Mouse (Mus musculus): ENCODE measurements around the gene Prss50. TPM values are rescaled to one million over a fixed set of nuclear protein-coding genes. Genes with fewer than 3 reads are reported as not detected.

Gene Prss50
- total RNA-seq, 2 experiments from 2014 or later = not detected

DNA sequence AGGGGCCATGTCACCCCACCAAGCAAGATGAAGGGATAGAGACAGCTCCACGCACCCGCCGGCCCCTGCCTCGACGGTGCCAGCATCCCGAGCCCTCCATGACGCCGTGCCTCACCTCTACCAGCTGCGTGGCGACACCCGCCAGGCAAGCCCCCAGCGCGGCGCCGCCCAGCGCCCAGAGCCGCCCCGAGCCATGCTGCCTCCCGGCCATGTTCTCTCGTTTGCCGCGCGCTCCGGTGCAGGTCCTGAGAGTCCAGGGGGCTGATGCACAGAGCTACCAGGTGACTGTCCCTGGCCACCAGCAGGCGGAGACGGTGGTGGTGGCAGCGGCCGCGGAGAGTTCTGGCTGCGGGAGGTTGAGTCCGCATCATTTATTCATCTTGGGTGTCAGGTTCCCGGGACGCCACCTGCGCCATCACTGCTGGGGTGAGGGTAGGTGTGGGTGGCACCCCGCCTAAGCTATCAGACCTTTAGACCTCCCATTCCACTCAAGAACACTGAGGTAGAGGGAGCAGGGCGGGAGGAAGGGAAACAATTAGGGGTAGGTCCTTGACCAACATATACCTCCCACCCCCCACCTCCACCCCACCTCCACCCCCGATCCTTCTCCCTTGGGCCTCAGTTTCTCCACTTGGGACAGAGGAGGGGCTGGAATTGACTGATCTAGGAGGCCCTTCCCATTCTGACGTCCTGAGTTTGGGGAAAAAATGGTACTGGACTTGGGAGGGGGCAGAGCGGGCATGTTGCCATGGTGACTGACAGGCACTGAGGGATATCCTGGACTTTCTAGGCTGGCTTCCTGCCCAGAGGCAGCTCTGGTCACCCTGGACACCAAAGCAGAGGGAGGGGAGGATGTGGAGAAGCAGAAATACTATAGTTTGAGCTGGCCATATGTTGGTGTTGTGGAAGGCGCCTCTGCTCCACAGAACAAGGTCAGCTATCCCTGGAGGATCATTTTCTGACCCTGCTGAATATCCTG lies 16.2 kb downstream of the Prss50 start:
- DNase-seq = peak; percentile 91
- intact Hi-C loops (cut with DNase I) = no loop called here

DNA sequence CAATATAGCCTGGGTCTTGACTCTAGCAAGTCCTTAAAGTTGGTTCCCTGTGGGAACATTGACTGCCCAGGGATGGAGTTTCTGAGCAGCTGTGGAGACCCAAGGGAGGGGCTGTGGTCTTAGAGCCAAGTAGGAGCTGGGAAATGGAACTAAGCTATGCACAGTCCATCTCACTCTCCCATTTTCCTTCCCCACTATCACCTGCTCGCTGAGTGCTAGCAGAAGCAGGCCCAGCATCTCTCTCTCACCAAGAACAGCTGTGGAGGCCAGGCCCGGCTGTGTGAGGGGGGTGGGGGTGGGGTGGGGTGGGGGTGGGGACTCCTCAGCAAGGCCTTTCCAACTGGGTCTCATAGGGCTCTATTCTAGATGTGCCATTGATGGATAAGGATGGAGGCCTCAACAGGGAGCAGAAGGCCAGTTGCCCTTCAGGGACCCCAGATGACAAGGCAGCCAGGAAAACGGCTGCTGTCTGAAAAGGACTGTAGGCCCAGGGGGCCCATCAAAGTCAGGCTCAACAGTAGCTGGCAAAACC lies 17.0 kb downstream of the Prss50 start:
- DNase-seq = no peak
- intact Hi-C loops (cut with DNase I) = no loop called here

DNA sequence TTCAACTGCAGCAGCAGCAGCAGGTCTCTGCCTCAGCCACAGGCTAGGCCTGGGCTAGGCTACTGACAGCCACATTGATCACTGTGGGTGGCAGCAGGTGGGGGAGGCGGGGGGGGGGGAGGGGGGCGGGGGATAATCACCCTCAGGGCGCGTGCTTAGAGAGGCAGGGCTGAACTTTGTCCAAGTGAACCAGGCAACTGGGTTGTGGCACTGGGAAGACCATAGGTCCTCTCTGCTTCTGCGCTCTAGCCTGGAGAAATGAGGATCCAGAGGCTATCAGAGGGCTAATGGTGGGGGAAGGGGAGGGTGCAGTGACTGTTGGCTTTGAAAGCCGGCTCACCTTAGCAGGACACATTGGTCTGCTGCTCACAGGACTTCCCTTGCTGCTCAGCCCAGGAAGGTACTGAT lies 17.5 kb downstream of the Prss50 start:
- intact Hi-C loops (cut with DNase I) = no loop called here
- no peak for DNase-seq

DNA sequence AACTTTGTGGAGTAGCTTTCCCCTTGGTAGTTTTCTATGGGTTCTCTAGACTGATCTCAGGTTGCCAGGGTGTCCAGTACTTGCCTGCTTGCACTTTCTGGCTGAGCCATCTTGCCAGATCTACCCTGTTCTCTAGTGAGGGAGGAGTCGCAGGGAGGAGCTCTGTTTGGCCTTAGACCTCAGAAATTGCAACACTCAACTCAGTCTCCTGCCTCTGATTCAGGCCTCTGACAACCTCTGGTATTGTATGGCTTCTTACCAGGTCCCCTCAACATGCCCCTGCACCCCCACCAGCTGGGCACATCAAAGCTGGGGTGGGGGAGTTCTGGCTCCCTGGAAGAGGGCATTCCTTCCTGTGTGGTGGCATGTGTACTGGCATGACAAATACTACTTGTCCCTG lies 19.6 kb downstream of the Prss50 start:
- no peak for DNase-seq
- intact Hi-C loops (cut with DNase I) = no loop called here

DNA sequence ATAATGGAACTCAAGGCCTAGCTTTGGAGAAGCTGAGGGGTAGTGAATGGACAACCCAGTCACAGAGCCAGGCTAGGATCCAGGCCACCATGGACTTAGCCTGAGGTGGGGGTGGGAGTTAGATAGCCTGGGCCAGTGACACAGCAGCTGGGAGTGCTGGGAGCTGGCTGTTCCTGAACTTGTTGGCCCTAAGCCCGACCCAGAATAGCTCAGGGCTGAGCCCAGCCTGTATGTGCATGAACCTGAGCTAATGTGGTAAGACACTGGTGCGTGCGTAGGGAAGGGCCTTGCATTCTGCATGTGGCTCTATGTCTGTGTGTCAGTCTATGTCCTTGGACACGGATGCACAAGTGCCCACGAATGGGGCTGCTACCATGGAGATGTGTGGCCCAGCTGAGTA lies 20.1 kb downstream of the Prss50 start:
- peak; percentile 92 for DNase-seq
- intact Hi-C loops (cut with DNase I) = no loop called here

DNA sequence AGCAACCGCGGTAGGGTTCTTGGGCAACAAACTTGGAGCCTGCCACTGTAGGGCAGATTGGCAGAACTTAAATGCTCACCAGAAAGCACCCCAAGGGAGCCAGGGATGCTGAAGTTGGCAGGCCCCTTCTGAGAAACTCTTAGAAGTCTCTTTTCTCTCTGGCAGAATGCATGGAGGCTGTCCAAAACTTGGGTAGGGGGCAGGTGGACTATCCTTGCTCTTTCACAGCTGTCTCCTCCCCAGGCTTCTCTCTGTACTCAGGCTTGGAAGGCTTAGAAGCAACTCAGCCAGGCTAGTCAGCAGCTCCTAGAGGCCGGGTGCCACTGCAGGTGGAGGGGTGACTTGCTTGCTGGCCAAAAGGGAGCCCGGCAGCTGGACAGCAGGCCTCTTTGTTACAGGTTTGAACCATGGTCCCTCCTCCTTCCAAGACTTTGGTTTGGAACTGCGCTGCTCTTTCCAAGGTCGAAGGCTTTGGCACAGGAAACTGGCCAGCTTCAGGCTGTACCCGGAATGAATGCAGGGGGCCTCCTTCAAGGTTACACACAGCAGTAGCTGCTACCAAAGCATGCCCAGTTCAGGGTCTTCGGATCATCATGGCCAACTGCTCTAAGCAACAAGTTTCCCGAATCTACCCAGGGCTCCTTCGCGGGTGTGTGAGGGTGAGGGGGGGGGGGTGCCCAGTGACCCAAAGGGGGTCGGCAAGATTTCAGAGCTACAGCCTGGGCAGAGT lies 21.6 kb downstream of the Prss50 start, which contains the start of gene Als2cl:
Als2cl (plus strand) TSS at position 680 of the 730 bp plus-strand sequence.
- intact Hi-C loops (cut with DNase I) = no loop called here
- DNase-seq = peak; percentile 82

DNA sequence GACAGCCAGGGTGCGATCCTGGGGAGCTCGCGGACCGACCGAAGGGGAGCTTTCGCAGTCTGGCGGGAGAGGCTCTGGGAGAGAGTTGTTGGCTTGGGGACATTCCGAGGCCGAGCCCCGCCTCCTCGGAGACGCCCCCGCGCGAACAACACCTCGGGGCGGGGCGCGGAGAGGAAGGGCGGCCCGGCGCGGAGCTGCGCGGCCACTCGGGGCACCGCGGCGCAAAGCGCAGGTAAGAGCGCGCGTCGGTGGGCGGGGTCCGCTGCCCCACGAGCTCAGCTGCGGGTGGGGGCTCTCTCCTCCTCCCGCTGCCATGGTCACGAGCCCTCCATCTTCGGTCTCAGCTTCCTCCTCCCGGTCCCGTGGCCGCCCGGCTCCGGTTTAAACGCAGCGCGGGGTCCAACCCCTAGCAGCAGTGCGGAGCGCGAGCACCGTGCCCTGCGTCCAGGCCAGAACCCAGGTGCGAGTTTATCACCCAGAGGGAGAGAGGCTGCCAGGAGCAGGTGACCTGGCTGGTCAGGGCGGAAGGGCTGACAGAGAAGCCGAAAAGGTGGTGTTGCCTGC lies 22.3 kb downstream of the Prss50 start, which contains the start of gene Tmie:
Tmie (minus strand) TSS at position 116 of the 564 bp plus-strand sequence.
- intact Hi-C loops (cut with DNase I) = no loop called here
- DNase-seq = peak; percentile 45

DNA sequence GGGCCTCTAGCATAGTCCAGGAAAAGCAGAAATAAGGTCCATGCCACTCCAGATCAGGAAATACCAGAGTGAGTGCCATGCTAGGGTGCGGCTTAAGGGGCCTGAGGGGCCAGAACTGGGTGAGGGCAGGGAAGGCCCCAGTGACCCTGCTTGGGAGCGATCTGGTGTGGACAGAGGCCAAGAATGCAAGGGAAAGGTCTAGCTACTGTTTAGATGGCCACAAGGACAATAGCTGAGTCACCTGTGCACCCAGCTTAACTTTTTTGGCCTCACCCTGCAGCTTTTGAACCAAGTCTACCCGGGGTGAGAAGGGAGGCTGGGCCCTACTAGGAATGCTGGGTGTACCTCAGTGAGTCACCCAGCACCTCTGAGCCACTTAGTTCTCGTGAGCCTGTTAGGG lies 23.0 kb downstream of the Prss50 start:
- intact Hi-C loops (cut with DNase I) = no loop called here

DNA sequence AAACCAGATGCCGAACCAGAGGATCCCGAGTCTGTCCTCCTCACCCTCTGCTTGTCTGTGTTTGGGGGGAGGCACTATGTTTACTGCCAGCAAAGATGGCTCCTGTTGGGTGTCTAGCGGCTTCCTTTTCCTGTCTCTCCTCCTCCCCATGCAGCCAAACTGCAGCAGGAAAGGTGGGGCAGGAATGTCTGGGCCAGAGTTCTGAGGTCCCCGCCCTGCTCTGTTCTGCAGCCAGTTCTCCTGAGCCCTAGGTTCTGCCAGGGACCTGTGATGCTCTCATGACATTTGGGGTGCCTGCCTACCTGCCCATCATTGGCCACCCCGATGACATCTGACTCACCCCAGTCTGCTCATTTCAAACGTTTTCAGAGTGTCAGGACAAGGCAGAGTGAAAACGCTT lies 24.2 kb downstream of the Prss50 start:
- no peak for DNase-seq
- intact Hi-C loops (cut with DNase I) = no loop called here

More for the DNA sequence above, 23.0 kb downstream of the Prss50 start:
- DNase-seq = no peak

DNA sequence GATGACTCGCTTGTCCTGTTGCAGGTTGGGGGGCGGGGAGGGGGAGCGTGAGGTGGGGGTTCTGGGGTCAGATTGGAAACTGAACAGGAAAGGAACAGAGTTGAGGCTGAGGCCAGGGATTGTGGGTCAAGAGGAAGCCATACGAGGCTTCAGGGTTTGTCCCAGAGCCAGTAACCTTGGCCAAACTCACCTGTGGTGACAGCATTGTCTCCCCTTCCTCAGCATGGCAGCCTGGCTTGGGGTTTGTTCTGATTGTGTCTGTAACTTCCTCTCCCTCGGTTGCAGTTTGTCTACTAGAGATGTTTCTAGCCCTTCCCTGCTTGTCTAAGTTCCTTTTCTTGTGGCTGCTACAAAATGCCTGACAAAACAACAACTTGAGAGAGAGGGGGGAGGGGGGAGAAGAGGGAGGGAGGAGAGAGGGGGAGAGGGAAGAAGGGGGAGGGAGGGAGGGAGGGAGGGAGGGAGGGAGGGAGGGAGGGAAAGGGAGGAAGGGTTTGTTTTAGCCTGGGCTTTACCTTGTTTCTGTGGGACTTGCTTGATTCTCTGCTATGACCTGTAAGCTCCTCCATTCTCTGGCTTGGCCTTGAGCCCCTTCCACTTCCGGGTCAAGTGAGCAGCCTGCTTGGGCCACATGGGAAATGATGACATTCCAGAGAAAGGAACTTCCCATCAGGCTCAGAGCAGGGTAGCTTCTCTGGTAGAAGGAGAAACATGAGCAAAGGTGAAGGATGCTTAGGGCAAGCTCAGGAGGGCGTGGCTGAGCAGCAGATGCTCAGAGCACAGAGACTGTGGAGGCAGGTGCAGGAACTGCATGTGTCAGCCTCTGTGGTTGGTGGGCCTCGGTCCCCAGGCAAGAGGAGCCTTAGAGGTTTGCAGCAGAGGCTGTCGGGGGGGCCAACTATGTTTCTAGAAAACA lies 29.9 kb downstream of the Prss50 start:
- intact Hi-C loops (cut with DNase I) = no loop called here
- DNase-seq = no peak

DNA sequence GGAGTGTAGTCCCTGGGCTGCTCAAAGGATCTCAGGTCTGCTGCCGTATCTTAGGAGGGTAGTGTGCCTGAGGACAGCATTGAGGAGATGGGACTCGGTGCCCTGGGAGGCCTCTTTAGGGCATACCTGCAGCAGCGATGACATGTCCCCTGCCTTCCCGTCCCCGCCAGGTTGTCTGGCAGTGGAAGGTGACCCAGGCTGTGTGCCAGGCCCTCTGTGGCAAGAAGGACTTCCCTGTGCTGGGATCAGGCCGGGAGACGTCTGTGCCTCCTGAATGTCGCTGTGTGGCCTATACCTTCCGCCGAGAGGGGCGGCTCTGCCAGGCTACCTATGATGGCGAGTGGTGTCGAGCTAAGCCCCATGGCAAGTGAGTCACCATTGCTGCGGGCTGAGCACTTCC lies 31.2 kb downstream of the Prss50 start:
- intact Hi-C loops (cut with DNase I) = no loop called here
- no peak for DNase-seq

DNA sequence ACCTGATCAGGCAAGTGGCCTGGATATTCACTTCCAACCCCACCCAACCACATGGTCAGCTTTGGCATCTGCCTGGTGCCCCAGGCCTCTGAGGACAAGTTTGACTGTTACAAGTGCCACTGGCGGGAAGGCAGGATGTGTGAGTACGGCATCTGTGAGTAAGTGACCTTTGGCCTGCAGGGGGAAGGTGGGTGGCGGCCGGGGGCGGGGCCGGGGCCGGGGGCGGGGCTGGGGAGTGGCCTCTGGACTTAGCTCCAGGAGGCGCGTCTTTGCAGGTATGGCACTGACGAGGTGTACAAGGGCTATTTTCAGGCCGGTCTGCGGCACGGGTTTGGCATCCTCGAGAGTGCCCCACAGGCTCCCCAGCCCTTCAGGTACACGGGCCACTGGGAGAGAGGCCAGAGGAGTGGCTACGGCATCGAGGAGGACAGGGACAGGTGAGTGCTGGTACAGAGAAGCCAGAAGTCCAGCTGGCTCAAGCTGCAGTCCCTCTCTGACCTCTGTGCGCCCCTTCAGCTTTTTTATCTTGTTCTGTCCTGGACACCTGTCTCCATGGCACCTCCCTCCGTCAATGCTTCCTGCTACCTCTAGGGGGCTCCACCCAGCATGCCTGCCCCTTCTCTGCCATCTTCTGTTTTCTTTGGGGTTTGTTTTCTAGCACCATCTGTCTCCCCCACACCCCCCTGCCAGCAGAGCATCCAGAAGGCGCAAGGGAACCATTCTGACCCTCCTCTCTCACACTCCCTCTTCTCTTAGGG lies 32.4 kb downstream of the Prss50 start:
- no peak for DNase-seq
- intact Hi-C loops (cut with DNase I) = no loop called here

DNA sequence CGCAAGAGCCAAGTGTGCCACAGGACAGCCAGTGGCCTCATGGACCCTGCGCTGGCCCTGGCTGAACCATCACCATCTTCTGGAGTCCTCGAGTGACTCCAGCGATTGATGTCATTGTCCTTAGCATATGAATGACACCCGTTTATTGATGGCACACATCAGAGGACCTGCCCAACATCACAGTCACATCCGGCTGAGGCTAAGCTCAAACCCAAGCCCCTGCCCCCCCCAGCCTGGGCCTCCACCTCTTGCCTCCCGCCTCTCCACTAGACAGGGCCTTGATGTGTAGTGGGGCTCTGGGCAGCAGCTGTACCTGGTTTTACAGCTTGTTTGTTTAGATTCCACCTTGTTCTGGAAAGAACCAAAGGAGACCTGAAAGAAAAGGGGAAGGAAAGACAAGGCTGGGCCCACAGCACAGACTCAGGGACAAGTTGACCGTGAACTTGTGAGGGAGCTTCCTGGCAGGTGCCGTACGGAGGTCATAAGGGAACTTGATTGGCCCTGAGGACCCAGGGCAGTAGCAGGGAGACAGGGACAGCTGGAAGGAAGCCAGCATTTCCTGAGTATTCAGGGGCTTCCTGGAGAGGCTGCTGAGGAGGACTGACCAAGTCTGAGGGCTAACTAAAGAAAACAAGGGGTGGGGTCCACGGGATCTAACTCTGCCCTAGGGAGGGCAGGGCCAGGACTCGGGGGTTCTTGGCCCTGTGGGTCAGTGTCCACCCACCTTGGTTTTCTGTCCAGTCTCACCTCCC lies 33.5 kb downstream of the Prss50 start:
- intact Hi-C loops (cut with DNase I) = no loop called here
- DNase-seq = no peak

DNA sequence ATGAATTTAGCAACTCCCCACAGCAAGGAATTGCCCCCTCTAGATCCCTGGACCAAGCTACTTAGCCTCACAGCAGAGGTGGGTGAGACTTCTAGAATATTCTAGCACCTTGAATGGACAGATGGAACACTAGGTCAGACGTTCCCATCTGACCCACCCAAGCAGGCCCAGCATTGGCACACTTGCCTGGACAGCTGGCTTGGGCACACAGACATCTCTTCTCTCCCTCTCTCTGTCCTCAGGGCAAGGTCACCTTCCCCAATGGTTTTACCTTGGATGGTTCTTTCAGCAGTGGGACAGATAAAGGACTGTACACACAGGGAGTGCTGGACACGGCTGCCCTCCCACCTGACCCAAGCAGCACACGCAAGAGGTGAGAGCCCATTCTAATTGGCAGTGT lies 34.8 kb downstream of the Prss50 start:
- intact Hi-C loops (cut with DNase I) = no loop called here
- no peak for DNase-seq

DNA sequence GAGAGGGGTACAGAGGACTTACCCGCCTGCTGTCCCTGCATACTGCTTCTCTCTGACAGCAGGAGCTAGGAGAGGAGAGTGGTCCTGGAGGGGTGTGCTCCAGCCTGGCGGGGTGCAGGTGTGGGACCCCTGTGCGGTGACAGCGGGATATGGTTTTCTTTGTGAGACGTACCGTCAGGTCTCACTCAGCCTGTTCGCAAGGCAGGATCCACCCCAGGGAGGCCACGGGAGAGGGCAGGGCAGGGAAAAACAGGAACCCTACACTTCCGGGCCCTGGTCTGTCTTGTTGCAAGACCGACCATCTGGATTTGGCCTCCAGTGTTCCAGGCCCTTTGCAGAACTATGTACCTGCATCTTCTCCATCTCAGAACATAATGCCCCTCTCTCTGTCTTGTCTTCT lies 35.7 kb downstream of the Prss50 start:
- intact Hi-C loops (cut with DNase I) = no loop called here
- DNase-seq = no peak

DNA sequence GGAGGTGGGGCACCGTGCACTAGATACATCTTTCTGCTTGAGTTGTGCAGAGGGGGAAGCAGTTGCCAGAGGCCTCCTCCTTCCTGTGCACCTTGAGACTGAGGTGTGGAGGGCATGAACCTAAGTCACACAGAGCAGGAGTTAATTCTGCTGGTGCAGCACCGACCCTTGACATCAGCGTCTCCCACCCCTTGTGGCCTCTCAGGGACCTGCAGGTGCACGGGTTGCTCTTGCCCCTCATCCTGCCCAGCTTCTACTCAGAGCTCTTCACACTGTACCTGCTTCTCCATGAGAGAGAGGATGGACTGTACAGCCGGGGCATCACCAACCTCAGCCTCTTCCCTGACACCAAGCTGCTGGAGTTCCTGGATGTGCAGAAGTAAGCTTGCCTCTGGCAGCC lies 37.7 kb downstream of the Prss50 start:
- intact Hi-C loops (cut with DNase I) = no loop called here
- DNase-seq = no peak

DNA sequence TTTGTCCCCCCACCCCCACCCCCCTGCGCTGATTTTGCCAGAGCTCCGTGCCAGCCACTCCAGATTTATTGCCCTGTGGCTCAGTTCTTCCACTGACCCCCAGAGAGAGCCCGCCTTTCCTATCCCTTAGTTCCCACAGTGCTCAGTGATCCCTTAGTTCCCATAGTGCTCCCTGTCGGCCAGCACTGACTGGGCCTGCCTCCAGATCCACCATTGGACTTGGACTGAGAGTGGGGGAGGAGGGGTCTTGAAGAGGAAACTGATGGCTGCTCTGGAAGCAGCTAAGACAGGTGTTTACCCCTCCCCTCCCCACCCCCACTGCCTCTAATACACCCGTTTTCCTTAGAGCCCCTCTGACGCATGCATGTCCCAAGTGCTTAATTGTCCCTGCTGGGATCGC lies 38.2 kb downstream of the Prss50 start:
- intact Hi-C loops (cut with DNase I) = no loop called here
- no peak for DNase-seq

DNA sequence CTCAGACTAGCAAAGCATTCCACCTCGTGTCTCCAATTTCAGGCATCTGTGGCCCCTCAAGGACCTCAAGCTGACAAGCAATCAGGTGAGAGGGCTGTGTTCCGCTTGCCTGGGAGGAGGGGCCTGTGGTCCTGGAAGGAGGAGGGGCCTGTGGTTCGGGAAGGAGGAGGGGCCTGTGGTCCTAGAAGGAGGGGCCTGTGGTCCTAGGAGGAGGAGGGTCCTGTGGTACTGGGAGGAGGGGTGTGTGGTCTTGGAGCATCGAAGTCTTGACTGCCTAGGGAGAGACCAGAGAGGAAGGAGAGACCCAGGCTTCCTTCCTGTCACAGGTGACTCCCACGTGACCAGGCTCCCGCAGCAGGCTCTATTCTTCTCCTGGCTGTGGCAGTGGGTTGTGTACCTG lies 38.8 kb downstream of the Prss50 start:
- no peak for DNase-seq
- intact Hi-C loops (cut with DNase I) = no loop called here

Measured in left cerebral cortex, postnatal 4 days (tissue).